Mouse (Mus musculus): ENCODE measurements around the gene Gfy. TPM values are rescaled to one million over a fixed set of nuclear protein-coding genes. Genes with fewer than 3 reads are reported as not detected.

The Gfy gene
- polyA plus RNA-seq, 1 experiment from 2014 or later, result not detected

GRCm38 (mm10) chr7:45162996-45163615 lies 16.3 kb downstream of the Gfy start:
- whole genome bisulfite sequencing, result 74% methylated on average over 9 of the region's 9 CpGs
- no peaks in the 10 kb centered on the region for H3K9me3 ChIP-seq (replicated peaks)
- H3K4me3 ChIP-seq, result 0 out of 2 replicates have a peak overlapping the region, but pooled peaks have one; percentile 36
- no peak overlapping the region for H3K9ac ChIP-seq
- no peak overlapping the region for H3K4me2 ChIP-seq (replicated peaks)
- peaks cover 58% of the 10 kb centered on the region for H3K27me3 ChIP-seq
- ATAC-seq (ENCODE audit: low FRiP score), result no peak
- peaks cover 27% of the 10 kb centered on the region for H3K4me1 ChIP-seq
- no peak overlapping the region for H3K27ac ChIP-seq
- H3K36me3 ChIP-seq, result peaks cover 25% of the 10 kb centered on the region

DNA sequence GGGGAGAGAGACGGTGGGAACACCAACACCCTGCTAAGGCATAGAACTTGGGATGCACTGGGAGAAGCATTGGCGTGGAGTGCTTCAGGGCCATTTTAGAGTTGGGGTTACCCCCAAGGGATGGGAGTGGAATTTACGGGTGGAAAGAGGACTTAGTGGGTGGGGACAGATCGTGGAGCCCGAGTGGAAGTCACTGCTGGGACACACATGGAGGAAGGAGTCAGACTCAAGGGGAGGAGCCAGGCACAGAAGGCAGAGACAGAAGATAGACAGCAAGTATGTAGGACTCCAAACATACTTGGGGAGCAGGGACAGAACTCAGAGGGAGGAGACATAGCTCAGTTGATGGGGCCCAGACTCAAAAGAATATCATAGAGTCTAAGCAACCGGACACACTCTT lies 16.8 kb downstream of the Gfy start:
- peaks cover 52% of the 10 kb centered on the region for H3K27me3 ChIP-seq
- no peaks in the 10 kb centered on the region for H3K9me3 ChIP-seq (replicated peaks)
- ATAC-seq (ENCODE audit: low FRiP score), result no peak
- H3K4me1 ChIP-seq, result peaks cover 22% of the 10 kb centered on the region
- peaks cover 30% of the 10 kb centered on the region for H3K36me3 ChIP-seq
- H3K9ac ChIP-seq, result no peak overlapping the region
- peak overlapping the region; percentile 33 for H3K4me3 ChIP-seq
- WGBS, result 21% methylated on average over 6 of the region's 6 CpGs
- peak overlapping the region; percentile 64 for H3K4me2 ChIP-seq (replicated peaks)
- H3K27ac ChIP-seq, result no peak overlapping the region

DNA sequence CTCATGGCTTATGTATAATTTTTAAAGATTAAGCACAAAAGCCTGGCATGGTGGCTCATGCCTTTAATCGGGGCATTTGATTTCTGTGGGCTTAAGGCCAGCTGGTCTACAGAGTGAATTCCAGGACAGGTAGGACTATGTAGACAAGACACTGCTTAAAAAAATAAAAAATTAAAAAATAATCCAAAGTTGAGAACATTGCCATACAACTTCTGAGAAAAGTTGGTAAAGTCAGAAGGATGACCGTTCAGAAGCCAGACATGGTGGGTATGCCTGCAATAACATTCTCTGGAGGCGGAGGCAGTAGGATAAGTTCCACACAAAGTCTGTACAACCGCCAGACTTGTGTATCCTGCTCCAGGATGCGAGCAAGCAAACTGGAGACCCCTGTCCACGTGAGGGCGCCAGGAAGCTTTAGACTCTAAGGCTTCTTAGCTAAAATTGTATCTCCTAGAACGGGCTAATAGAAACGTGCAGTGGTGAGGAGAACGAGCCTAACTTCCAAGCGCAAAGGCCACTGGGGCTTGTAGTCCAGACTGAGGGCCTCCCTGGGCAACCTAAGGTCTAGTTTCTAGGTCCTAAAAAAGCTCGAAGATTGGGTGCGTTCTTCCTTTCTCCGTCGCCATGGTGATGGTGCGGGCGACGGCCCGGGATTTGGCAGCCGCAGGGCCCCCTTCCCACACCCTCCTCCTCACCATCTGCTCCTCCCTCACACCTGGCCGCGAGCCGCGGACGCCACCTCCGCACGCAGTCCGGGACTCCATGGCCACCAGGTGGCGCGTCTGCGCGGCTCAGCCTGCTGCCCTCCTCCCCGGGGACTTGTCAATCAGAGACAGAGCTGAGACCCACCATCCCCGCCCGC lies 17.5 kb downstream of the Gfy start:
- Histone ChIP-seq H3K4me3 (peak overlapping the region; percentile 33), H3K9me3 (replicated peaks) (no peaks in the 10 kb centered on the region), H3K27ac (peak overlapping the region; percentile 35; the same call in 1 of the 2 replicates), H3K4me1 (peaks cover 15% of the 10 kb centered on the region), H3K27me3 (peaks cover 45% of the 10 kb centered on the region), H3K36me3 (peaks cover 35% of the 10 kb centered on the region), H3K9ac (no peak overlapping the region), H3K4me2 (replicated peaks) (peak overlapping the region; percentile 64)
- peak; percentile 84 for ATAC-seq (ENCODE audit: low FRiP score)
- 7% methylated on average over 29 of the region's 35 CpGs for WGBS

GRCm38 (mm10) chr7:45160866-45161265 lies 18.5 kb downstream of the Gfy start:
- ATAC-seq (ENCODE audit: low FRiP score), result no peak
- Histone ChIP-seq H3K4me2 (replicated peaks) (no peak overlapping the region), H3K27ac (no peak overlapping the region), H3K4me1 (peaks cover 15% of the 10 kb centered on the region), H3K4me3 (no peak overlapping the region), H3K9me3 (replicated peaks) (no peaks in the 10 kb centered on the region), H3K27me3 (peaks cover 35% of the 10 kb centered on the region), H3K9ac (no peak overlapping the region), H3K36me3 (peaks cover 35% of the 10 kb centered on the region)
- WGBS, result 88% methylated on average over 3 of the region's 3 CpGs

GRCm38 (mm10) chr7:45160316-45160800 lies 19.0 kb downstream of the Gfy start:
- Histone ChIP-seq H3K9me3 (replicated peaks) (no peaks in the 10 kb centered on the region), H3K4me3 (no peak overlapping the region), H3K9ac (no peak overlapping the region), H3K27me3 (peaks cover 30% of the 10 kb centered on the region), H3K4me2 (replicated peaks) (no peak overlapping the region), H3K36me3 (peaks cover 35% of the 10 kb centered on the region), H3K4me1 (peaks cover 15% of the 10 kb centered on the region), H3K27ac (no peak overlapping the region)
- ATAC-seq (ENCODE audit: low FRiP score), result no peak
- WGBS, result 95% methylated on average over 6 of the region's 6 CpGs

DNA sequence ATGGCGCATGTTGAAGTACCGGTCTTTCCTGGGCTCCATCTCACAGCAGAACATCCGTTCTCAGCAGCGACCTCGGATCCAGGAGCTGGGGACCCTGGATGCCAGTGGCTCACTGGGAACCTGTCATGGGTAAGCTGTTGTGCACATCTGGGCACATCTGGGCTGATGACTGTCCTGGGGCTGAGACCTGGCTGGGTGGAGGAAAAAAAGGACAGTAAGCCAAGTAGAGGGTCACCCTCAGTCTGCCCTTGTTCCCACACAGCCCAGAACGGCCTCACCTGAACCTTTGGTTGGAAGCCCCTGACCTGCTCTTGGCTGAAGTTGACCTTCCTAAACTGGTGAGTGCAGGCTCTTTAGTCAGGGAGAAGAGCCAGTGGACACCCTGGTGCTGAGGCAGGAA lies 20.4 kb downstream of the Gfy start:
- Histone ChIP-seq H3K9me3 (replicated peaks) (no peaks in the 10 kb centered on the region), H3K4me3 (no peak overlapping the region), H3K4me1 (peaks cover 18% of the 10 kb centered on the region), H3K4me2 (replicated peaks) (no peak overlapping the region), H3K36me3 (peaks cover 35% of the 10 kb centered on the region), H3K27ac (no peak overlapping the region), H3K27me3 (peaks cover 17% of the 10 kb centered on the region), H3K9ac (no peak overlapping the region)
- 89% methylated on average over 6 of the region's 6 CpGs for WGBS
- no peak for ATAC-seq (ENCODE audit: low FRiP score)

- Histone ChIP-seq H3K27me3 (peaks cover 1% of the 10 kb centered on the region), H3K27ac (no peak overlapping the region), H3K4me1 (peaks cover 15% of the 10 kb centered on the region), H3K9me3 (replicated peaks) (no peaks in the 10 kb centered on the region), H3K4me3 (no peak overlapping the region), H3K4me2 (replicated peaks) (no peak overlapping the region), H3K9ac (no peak overlapping the region), H3K36me3 (peaks cover 35% of the 10 kb centered on the region)
- WGBS, result 84% methylated on average over 14 of the region's 14 CpGs
- ATAC-seq (ENCODE audit: low FRiP score), result no peak
These were observed 21.9 kb downstream of the Gfy start for GRCm38 (mm10) chr7:45157459-45157858.

- Histone ChIP-seq H3K36me3 (peaks cover 35% of the 10 kb centered on the region), H3K27me3 (no peaks in the 10 kb centered on the region), H3K27ac (no peak overlapping the region), H3K4me1 (peaks cover 13% of the 10 kb centered on the region), H3K4me2 (replicated peaks) (no peak overlapping the region), H3K9ac (no peak overlapping the region), H3K9me3 (replicated peaks) (no peaks in the 10 kb centered on the region), H3K4me3 (no peak overlapping the region)
- WGBS, result 97% methylated on average over 15 of the region's 15 CpGs
- ATAC-seq (ENCODE audit: low FRiP score), result no peak
These were observed 23.2 kb downstream of the Gfy start for GRCm38 (mm10) chr7:45156206-45156605.

DNA sequence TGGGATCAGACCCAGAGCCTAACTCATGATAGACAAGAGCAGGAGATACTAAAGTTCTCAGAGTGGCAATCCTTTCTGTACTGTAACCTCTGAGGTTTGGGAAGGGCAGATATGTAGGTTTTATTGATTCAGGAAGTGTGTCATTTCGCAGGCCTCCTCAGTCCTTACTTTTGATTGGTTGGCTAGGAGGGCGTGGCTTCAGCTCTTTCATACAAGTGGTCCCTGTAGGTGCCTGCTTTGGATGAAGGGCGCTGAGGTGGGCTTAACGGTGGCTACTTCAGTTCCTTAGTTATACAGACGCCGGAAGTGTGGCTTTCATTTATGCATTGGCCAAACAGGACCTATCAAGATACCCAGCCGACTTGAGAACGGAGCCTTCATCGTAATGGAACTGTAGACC lies 23.8 kb downstream of the Gfy start:
- H3K27me3 ChIP-seq, result no peaks in the 10 kb centered on the region
- whole genome bisulfite sequencing, result 85% methylated on average over 9 of the region's 9 CpGs
- H3K9me3 ChIP-seq (replicated peaks), result no peaks in the 10 kb centered on the region
- peaks cover 17% of the 10 kb centered on the region for H3K4me1 ChIP-seq
- no peak overlapping the region for H3K9ac ChIP-seq
- no peak overlapping the region for H3K27ac ChIP-seq
- peak overlapping the region; percentile 73 for H3K4me2 ChIP-seq (replicated peaks)
- no peak for ATAC-seq (ENCODE audit: low FRiP score)
- peaks cover 34% of the 10 kb centered on the region for H3K36me3 ChIP-seq
- no peak overlapping the region for H3K4me3 ChIP-seq

DNA sequence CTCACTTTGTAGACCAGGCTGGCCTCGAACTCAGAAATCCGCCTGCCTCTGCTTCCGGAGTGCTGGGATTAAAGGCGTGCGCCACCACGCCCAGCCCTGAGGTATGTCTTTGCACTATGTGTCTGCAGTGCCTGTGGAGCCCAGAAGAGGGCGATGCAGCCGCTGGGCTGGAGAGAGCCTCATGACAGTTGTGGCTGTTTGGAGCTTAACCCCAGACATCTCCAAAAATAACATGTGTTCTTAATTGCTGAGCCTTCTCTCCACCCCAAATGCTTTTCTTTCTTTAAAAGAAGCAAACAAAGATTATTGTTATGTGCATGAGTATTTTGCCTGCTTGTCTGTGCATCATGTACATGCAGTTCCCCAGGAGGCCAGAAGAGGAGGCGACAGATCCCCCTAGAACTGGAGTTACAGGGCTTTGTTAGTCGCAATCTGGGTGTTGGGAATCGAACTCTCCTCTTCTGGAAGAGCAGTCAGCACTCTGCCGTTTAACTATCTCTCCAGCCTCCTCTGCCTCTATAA lies 24.3 kb downstream of the Gfy start:
- Histone ChIP-seq H3K9ac (no peak overlapping the region), H3K36me3 (peaks cover 29% of the 10 kb centered on the region), H3K4me2 (replicated peaks) (peak overlapping the region; percentile 73), H3K27ac (no peak overlapping the region), H3K4me1 (peaks cover 17% of the 10 kb centered on the region), H3K9me3 (replicated peaks) (no peaks in the 10 kb centered on the region), H3K27me3 (no peaks in the 10 kb centered on the region), H3K4me3 (peak overlapping the region; percentile 64)
- ATAC-seq (ENCODE audit: low FRiP score), result no peak
- 79% methylated on average over 12 of the region's 12 CpGs for WGBS

DNA sequence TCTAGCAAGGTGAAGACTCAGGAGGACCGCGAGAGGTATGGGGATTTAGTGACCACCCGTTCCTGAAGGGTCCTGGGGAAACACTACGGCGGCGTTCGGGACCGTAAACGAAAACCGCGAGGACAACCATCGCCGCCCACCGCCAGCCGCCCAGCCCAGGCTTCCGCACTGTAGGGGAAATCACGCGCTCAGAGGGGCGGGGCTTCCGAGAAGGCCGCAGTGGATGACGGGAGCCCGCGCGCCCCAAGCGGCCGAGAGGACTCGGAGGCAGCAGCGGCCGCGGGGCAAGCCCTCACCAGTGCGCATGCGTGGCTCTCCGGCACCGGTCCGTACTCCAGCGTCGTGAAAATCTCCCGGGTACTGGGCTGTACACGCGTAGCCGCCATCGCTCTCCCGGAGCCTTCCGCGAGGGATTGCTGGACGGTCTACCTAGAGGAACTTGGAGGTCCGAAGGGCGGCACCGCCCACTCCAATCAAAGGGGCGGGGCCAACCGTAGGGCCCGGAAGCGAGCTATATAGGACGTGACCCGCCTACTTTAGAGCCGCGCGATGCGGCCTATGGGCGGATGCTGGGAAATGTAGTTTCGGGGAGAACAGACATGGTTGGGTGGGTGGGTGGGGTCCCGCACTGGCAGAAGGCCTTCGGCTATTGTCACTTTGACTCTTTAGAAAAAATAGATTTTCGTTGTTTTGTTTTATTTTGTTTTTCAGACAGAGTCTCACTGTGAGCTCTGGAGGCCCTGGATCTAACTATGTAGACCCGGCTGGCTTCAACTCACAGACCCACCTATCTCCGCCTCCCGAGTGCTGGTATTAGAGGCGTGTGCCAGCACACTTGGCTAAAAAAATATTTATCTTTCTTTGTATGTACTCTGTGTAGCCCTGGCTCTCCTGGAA lies 25.0 kb downstream of the Gfy start, which contains the start of the genes Pih1d1 and Aldh16a1:
Gene Pih1d1, plus strand, starts transcription at position 208 of the 897 bp plus-strand sequence.
Gene Aldh16a1, minus strand, starts transcription at position 489 of the 897 bp plus-strand sequence.
- Histone ChIP-seq H3K27me3 (no peaks in the 10 kb centered on the region), H3K36me3 (peaks cover 22% of the 10 kb centered on the region), H3K9me3 (replicated peaks) (no peaks in the 10 kb centered on the region), H3K4me2 (replicated peaks) (peak within 1 kb of the TSS; percentile 73), H3K4me3 (peak within 1 kb of the TSS; percentile 64), H3K27ac (peak within 1 kb of the TSS; percentile 94), H3K9ac (peak within 1 kb of the TSS; percentile 81), H3K4me1 (peaks cover 17% of the 10 kb centered on the region)
- 5% methylated on average over 69 of the region's 69 CpGs for WGBS
- ATAC-seq (ENCODE audit: low FRiP score), result peak; percentile 96

All from hindbrain, embryonic 12.5 days (tissue).